Mouse (Mus musculus): Measurements from ENCODE around the gene Nes.

Gene Nes

GRCm38 (mm10) chr3:88026823-88027222 lies 55.9 kb downstream of the Nes start:
- no peak for DNase-seq

GRCm38 (mm10) chr3:88027434-88028186 lies 56.7 kb downstream of the Nes start, which contains the start of gene Hapln2:
Hapln2 (minus strand) TSS chr3:88027583.
- DNase-seq = no peak

Data from cerebellum, adult 8-10 months (tissue).